Comparison of ENCODE assay signal across 22 mouse cellular contexts in genomic region chr9:67214191-67214985, GRCm38 (mm10).
DNase-seq lines count a peak whose midpoint lies in the region; ATAC-seq and TF ChIP-seq lines count a peak whose summit lies in the region.
"Had no signal": no experiment of that assay in that cellular context is flagged by ENCODE, and none has a peak within 500 bp of the region (broad histone marks: within the 10 kb centered on the region; RNA-seq: fewer than 3 reads in every experiment).

No protein-coding gene starts in this region.

- no peak for TF ChIP-seq CTCF in intestine, postnatal 0 days (IDR thresholded peaks at IDR 0.05; ENCODE audit: low read depth)
- no peak for TF ChIP-seq CTCF in embryonic fibroblast, embryonic 13.5 days (IDR thresholded peaks at IDR 0.05; ENCODE audit: borderline replicate concordance, insufficient read depth, low read length)

- no peak for DNase-seq in forebrain, embryonic 10.5 days (ENCODE audit: extremely low spot score, low spot score)
- no peak for DNase-seq in intestine, embryonic 14.5 days (ENCODE audit: low spot score)
- DNase-seq in ES-CJ7 (ENCODE audit: low read depth, low spot score), result peak; percentile 54
- DNase-seq in hindbrain, embryonic 14.5 days (ENCODE audit: low spot score), result no peak
- no peak for DNase-seq in kidney, postnatal 36 days
- DNase-seq: cerebellum, adult 9-11 months; gastrocnemius, postnatal 36 days; kidney, postnatal 4 days; thymus, adult 18-20 months; thymus, postnatal 4 days had no signal

- no peak overlapping the region for H3K4me2 ChIP-seq in forebrain, embryonic 16.5 days (ENCODE audit: low read length)
- no peak overlapping the region for H3K4me2 ChIP-seq in intestine, embryonic 14.5 days (ENCODE audit: low read length)
- H3K4me2 ChIP-seq in intestine, postnatal 0 days (replicated peaks; ENCODE audit: low read depth), result no peak overlapping the region
- H3K4me2 ChIP-seq in hindbrain, embryonic 14.5 days (replicated peaks), result no peak overlapping the region
- H3K4me2 ChIP-seq: embryonic facial prominence, embryonic 13.5 days; forebrain, embryonic 15.5 days; hindbrain, embryonic 13.5 days; neural tube, embryonic 13.5 days had no signal

- H3K9ac ChIP-seq in forebrain, embryonic 16.5 days (replicated peaks; ENCODE audit: low read depth, low read length), result no peak overlapping the region
- H3K9ac ChIP-seq in intestine, embryonic 14.5 days (ENCODE audit: low read length), result no peak overlapping the region
- no peak overlapping the region for H3K9ac ChIP-seq in intestine, postnatal 0 days (ENCODE audit: low read depth, low read length)
- H3K9ac ChIP-seq in hindbrain, embryonic 14.5 days, result no peak overlapping the region
- H3K9ac ChIP-seq: embryonic facial prominence, embryonic 13.5 days; forebrain, embryonic 15.5 days; hindbrain, embryonic 13.5 days; neural tube, embryonic 13.5 days had no signal

- H3K4me3 ChIP-seq in forebrain, embryonic 10.5 days, result no peak overlapping the region
- no peak overlapping the region for H3K4me3 ChIP-seq in forebrain, embryonic 16.5 days (replicated peaks; ENCODE audit: low read length)
- H3K4me3 ChIP-seq in intestine, embryonic 14.5 days (ENCODE audit: low read depth, low read length), result no peak overlapping the region
- H3K4me3 ChIP-seq in intestine, postnatal 0 days (ENCODE audit: low read depth, low read length), result no peak overlapping the region
- no peak overlapping the region for H3K4me3 ChIP-seq in embryonic fibroblast, embryonic 13.5 days (ENCODE audit: insufficient read depth, low read length)
- H3K4me3 ChIP-seq in hindbrain, embryonic 14.5 days (replicated peaks; ENCODE audit: low read length), result no peak overlapping the region
- H3K4me3 ChIP-seq: embryonic facial prominence, embryonic 13.5 days; forebrain, embryonic 15.5 days; hindbrain, embryonic 13.5 days; midbrain, embryonic 10.5 days; myocyte; neural tube, embryonic 13.5 days had no signal

- peaks cover 6% of the 10 kb centered on the region for H3K36me3 ChIP-seq in forebrain, embryonic 10.5 days (replicated peaks)
- H3K36me3 ChIP-seq in forebrain, embryonic 16.5 days (ENCODE audit: control insufficient read depth, insufficient read depth), result no peaks in the 10 kb centered on the region
- no peaks in the 10 kb centered on the region for H3K36me3 ChIP-seq in intestine, embryonic 14.5 days (ENCODE audit: control insufficient read depth, insufficient read depth, low read length)
- no peaks in the 10 kb centered on the region; the same call in 1 of the 2 replicates for H3K36me3 ChIP-seq in intestine, postnatal 0 days (ENCODE audit: control insufficient read depth, insufficient read depth)
- no peaks in the 10 kb centered on the region; the same call in 1 of the 2 replicates for H3K36me3 ChIP-seq in hindbrain, embryonic 14.5 days (replicated peaks; ENCODE audit: control insufficient read depth, insufficient read depth)
- H3K36me3 ChIP-seq: forebrain, embryonic 15.5 days; midbrain, embryonic 10.5 days had no signal

- no peak for TF ChIP-seq POLR2A in embryonic fibroblast, embryonic 13.5 days (IDR thresholded peaks at IDR 0.05; ENCODE audit: low read depth, low read length)

- H3K27me3 ChIP-seq in forebrain, embryonic 10.5 days (ENCODE audit: poor library complexity, severe bottlenecking), result no peaks in the 10 kb centered on the region
- no peaks in the 10 kb centered on the region for H3K27me3 ChIP-seq in forebrain, embryonic 16.5 days (replicated peaks; ENCODE audit: control insufficient read depth, insufficient read depth, low read length)
- H3K27me3 ChIP-seq in intestine, embryonic 14.5 days (replicated peaks; ENCODE audit: control insufficient read depth, insufficient read depth, low read length), result no peaks in the 10 kb centered on the region
- no peaks in the 10 kb centered on the region for H3K27me3 ChIP-seq in intestine, postnatal 0 days (replicated peaks; ENCODE audit: control insufficient read depth, insufficient read depth, low read length)
- H3K27me3 ChIP-seq in hindbrain, embryonic 14.5 days (ENCODE audit: control insufficient read depth, insufficient read depth, low read length), result no peaks in the 10 kb centered on the region
- H3K27me3 ChIP-seq: embryonic facial prominence, embryonic 13.5 days; forebrain, embryonic 15.5 days; hindbrain, embryonic 13.5 days; neural tube, embryonic 13.5 days had no signal

- WGBS in forebrain, embryonic 10.5 days, result 80% methylated on average over 3 of the region's 3 CpGs
- WGBS in forebrain, embryonic 16.5 days, result 85% methylated on average over 3 of the region's 3 CpGs
- WGBS in intestine, embryonic 14.5 days, result 63% methylated on average over 3 of the region's 3 CpGs
- WGBS in intestine, postnatal 0 days, result 69% methylated on average over 3 of the region's 3 CpGs
- 80% methylated on average over 3 of the region's 3 CpGs for WGBS in hindbrain, embryonic 14.5 days

- no peak for ATAC-seq in forebrain, embryonic 16.5 days
- no peak for ATAC-seq in intestine, embryonic 14.5 days (replicated peaks; ENCODE audit: low FRiP score, low TSS enrichment, low read depth)
- ATAC-seq in intestine, postnatal 0 days, result no peak
- no peak for ATAC-seq in hindbrain, embryonic 14.5 days (ENCODE audit: low FRiP score)
- ATAC-seq: forebrain, embryonic 15.5 days; inflammation-experienced regulatory T-cells, adult 6 months; lung, postnatal 0 days; midbrain, embryonic 16.5 days had no signal

- no peaks in the 10 kb centered on the region for H3K9me3 ChIP-seq in forebrain, embryonic 10.5 days
- no peaks in the 10 kb centered on the region for H3K9me3 ChIP-seq in forebrain, embryonic 16.5 days (ENCODE audit: control insufficient read depth, low read length)
- H3K9me3 ChIP-seq in intestine, embryonic 14.5 days (ENCODE audit: control insufficient read depth, low read length), result no peaks in the 10 kb centered on the region
- H3K9me3 ChIP-seq in intestine, postnatal 0 days (ENCODE audit: control insufficient read depth), result no peaks in the 10 kb centered on the region
- no peaks in the 10 kb centered on the region for H3K9me3 ChIP-seq in hindbrain, embryonic 14.5 days (ENCODE audit: control insufficient read depth, low read length)
- H3K9me3 ChIP-seq: embryonic facial prominence, embryonic 13.5 days; forebrain, embryonic 15.5 days; hindbrain, embryonic 13.5 days; midbrain, embryonic 10.5 days; neural tube, embryonic 13.5 days had no signal

- 0 out of 2 replicates have a peak overlapping the region, but pooled peaks have one; percentile 44 for H3K27ac ChIP-seq in forebrain, embryonic 10.5 days
- no peak overlapping the region for H3K27ac ChIP-seq in forebrain, embryonic 16.5 days (ENCODE audit: low read length)
- H3K27ac ChIP-seq in intestine, embryonic 14.5 days (ENCODE audit: low read depth), result peak overlapping the region; percentile 16; the same call in 1 of the 2 replicates
- H3K27ac ChIP-seq in intestine, postnatal 0 days (ENCODE audit: low read depth, low read length), result no peak overlapping the region
- peak overlapping the region; percentile 56 for H3K27ac ChIP-seq in embryonic fibroblast, embryonic 13.5 days (ENCODE audit: insufficient read depth, low read length)
- no peak overlapping the region for H3K27ac ChIP-seq in hindbrain, embryonic 14.5 days
- H3K27ac ChIP-seq: embryonic facial prominence, embryonic 13.5 days; forebrain, embryonic 15.5 days; hindbrain, embryonic 13.5 days; midbrain, embryonic 10.5 days; neural tube, embryonic 13.5 days had no signal

- H3K4me1 ChIP-seq in forebrain, embryonic 10.5 days, result peaks cover 43% of the 10 kb centered on the region
- H3K4me1 ChIP-seq in forebrain, embryonic 16.5 days (replicated peaks; ENCODE audit: control insufficient read depth, insufficient read depth, low read length), result no peaks in the 10 kb centered on the region
- 0 out of 2 replicates have a peak, but pooled peaks cover 7% of the 10 kb centered on the region for H3K4me1 ChIP-seq in intestine, embryonic 14.5 days (replicated peaks; ENCODE audit: control insufficient read depth, insufficient read depth, low read length)
- H3K4me1 ChIP-seq in intestine, postnatal 0 days (replicated peaks; ENCODE audit: control insufficient read depth, insufficient read depth, low read length), result no peaks in the 10 kb centered on the region
- peaks cover 19% of the 10 kb centered on the region for H3K4me1 ChIP-seq in embryonic fibroblast, embryonic 13.5 days (ENCODE audit: control insufficient read depth, insufficient read depth, low read length)
- no peaks in the 10 kb centered on the region for H3K4me1 ChIP-seq in hindbrain, embryonic 14.5 days (replicated peaks; ENCODE audit: control insufficient read depth, insufficient read depth, low read length)
- H3K4me1 ChIP-seq: forebrain, embryonic 15.5 days; hindbrain, embryonic 13.5 days; midbrain, embryonic 10.5 days; neural tube, embryonic 13.5 days had no signal

Comparison
In these comparisons a context has a peak if more than half of its experiments do, and no peak if none do; other contexts are left out.
1. H3K27ac ChIP-seq: peak in forebrain, embryonic 10.5 days (single experiment), intestine, embryonic 14.5 days (single experiment) and embryonic fibroblast, embryonic 13.5 days (single experiment); none in forebrain, embryonic 16.5 days (single experiment), intestine, postnatal 0 days (single experiment) and hindbrain, embryonic 14.5 days (single experiment).